Mouse (Mus musculus) limb, embryonic 15.5 days (tissue): ENCODE results near the gene Ccnd1. TPM values are rescaled to one million over a fixed set of nuclear protein-coding genes. Genes with fewer than 3 reads are reported as not detected.

Experiments used
- ATAC-seq: fragments of 200-750 bp; cut with Nextera tagmentation; 2 replicates; pipeline ENCODE4 v1.8.0; 2017; ENCODE audit warnings: low read depth, moderate TSS enrichment; ENCODE audit not compliant: insufficient number of reproducible peaks, low FRiP score, low TSS enrichment
- H3K27ac ChIP-seq: fragments of 300-500 bp; sonication (generic); 2 replicates; pipeline ENCODE4 v1.5.1; 2015; ENCODE audit warnings: moderate library complexity, mild to moderate bottlenecking, inconsistent platforms
- H3K27me3 ChIP-seq: fragments of 300-500 bp; sonication (generic); 2 replicates; pipeline ENCODE4 v1.6.1; 2015; ENCODE audit warnings: inconsistent platforms
- H3K36me3 ChIP-seq: fragments of 300-500 bp; sonication (generic); 2 replicates; pipeline ENCODE4 v1.6.1; 2015; ENCODE audit warnings: inconsistent platforms
- H3K4me1 ChIP-seq: fragments of 300-500 bp; sonication (generic); 2 replicates; pipeline ENCODE4 v1.6.1; 2015; ENCODE audit warnings: inconsistent platforms
- H3K4me2 ChIP-seq: fragments of 300-500 bp; sonication (generic); 2 replicates; pipeline ENCODE4 v1.6.1; 2015; ENCODE audit warnings: mild to moderate bottlenecking, inconsistent platforms
- H3K4me3 ChIP-seq: fragments of 300-500 bp; sonication (generic); 2 replicates; pipeline ENCODE4 v1.5.1; 2015; ENCODE audit warnings: mild to moderate bottlenecking, inconsistent platforms
- H3K9ac ChIP-seq: fragments of 300-500 bp; sonication (generic); 2 replicates; pipeline ENCODE4 v1.6.1; 2015; ENCODE audit warnings: inconsistent platforms
- H3K9me3 ChIP-seq: fragments of 300-500 bp; sonication (generic); 2 replicates; pipeline ENCODE4 v1.6.1; 2016; ENCODE audit warnings: inconsistent platforms
- WGBS: fragments of 180-500 bp; shearing (Covaris S2); methylation state at CpG from one replicate; pipeline ENCODE4 v1.1.7; 2015; 5-methylcytosine and 5-hydroxymethylcytosine counted together
- polyA plus RNA-seq: library from polyadenylated mRNA; unstranded; fragments of >200 nt; fragmentation: Nextera tagmentation; extraction: Ambion mirVana; gene quantifications from 2 replicates; pipeline ENCODE4 v1.2.1, GENCODE M21; 2015

Ccnd1 gene
- polyA plus RNA-seq, 1 experiment from 2014 or later: 129 TPM

DNA sequence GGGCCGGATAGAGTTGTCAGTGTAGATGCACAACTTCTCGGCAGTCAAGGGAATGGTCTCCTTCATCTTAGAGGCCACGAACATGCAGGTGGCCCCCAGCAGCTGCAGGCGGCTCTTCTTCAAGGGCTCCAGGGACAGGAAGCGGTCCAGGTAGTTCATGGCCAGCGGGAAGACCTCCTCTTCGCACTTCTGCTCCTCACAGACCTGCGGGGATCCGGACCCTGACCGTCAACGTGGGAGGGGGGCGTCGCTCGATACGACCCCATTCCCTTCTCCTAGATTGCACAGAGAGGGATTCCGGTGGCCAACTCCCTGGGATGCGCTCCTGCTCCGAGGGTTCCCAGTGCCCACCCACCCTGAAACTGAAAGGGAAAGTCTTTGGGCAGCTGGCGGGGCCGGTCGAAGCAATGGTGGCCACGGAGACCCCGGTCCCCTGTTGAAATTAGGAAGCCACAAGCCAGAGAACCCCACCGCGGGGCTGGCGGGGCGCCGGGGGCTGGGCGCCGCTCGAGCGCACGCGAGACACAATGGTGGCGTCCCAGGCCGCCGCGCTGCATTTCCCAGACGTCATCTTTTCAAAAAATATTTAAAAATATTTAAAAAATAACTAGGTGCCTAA, 1.7 kb downstream of the Ccnd1 start:
- peak overlapping the region; percentile 71 for H3K9ac ChIP-seq
- 0 out of 2 replicates have a peak, but pooled peaks cover 6% of the 10 kb centered on the region for H3K27me3 ChIP-seq
- H3K27ac ChIP-seq: peak overlapping the region; percentile 92
- H3K4me1 ChIP-seq: peaks cover 63% of the 10 kb centered on the region
- peak overlapping the region; percentile 57 for H3K4me3 ChIP-seq
- no peak for ATAC-seq
- WGBS: under 1% methylated on average over 39 of the region's 39 CpGs
- peaks cover 42% of the 10 kb centered on the region for H3K36me3 ChIP-seq
- H3K4me2 ChIP-seq: peak overlapping the region; percentile 97
- H3K9me3 ChIP-seq: no peaks in the 10 kb centered on the region

DNA sequence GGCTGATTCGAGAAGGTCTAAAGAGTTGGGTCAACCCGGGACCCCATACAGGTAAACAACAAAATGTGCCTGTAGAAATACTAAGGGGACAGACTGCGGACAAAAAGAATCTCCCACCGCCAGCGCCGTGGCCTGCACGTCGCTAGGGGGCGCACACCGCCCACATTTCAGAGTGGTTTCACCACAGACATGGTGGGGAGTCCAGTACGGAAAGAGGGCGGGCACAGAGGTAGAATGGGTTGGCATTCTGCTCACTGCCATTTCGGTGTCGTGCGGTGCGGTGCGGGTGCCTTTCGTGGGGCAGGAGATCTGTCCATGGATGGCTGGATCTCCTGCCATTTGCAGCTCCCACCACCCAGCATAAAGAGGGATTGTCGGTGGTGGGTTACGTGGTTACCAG, 2.2 kb downstream of the Ccnd1 start:
- Histone ChIP-seq H3K36me3 (peaks cover 46% of the 10 kb centered on the region), H3K9ac (peak overlapping the region; percentile 71), H3K4me3 (peak overlapping the region; percentile 57), H3K4me1 (peaks cover 59% of the 10 kb centered on the region), H3K4me2 (peak overlapping the region; percentile 97), H3K9me3 (no peaks in the 10 kb centered on the region), H3K27ac (peak overlapping the region; percentile 92), H3K27me3 (0 out of 2 replicates have a peak, but pooled peaks cover under 1% of the 10 kb centered on the region)
- WGBS: 2% methylated on average over 20 of the region's 20 CpGs
- ATAC-seq: peak; percentile 47

DNA sequence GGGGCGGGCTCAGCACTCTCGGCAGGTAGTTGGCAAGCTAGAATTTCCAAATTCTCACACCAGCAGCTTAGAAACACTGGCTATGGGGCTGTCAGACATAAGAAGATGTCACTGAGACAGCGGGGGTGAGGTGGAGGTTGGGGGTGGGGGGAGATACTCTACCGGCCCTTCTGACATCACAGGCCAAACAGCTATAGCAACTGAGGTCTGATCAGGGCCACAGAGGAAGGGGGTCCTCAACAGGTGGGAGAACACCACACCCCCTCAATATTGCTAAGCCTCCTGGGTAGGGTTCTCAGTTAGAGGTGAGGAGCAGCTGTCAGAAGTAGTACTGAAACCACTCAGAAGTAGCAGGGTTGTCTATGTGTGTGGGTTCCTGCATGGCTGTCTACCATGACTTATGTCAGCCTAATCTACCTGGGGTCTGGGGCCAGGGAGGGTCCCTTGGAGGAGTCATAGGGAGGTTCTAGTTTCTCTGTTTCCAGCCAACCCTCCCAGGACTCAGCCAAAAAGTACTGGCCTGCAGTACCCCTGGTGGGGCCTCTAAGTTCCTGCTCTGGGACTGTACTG, 3.3 kb downstream of the Ccnd1 start:
- H3K9me3 ChIP-seq: no peaks in the 10 kb centered on the region
- no peak overlapping the region for H3K27ac ChIP-seq
- no peak for ATAC-seq
- H3K4me3 ChIP-seq: no peak overlapping the region
- WGBS: 82% methylated on average over 4 of the region's 4 CpGs
- H3K36me3 ChIP-seq: peaks cover 55% of the 10 kb centered on the region
- no peaks in the 10 kb centered on the region for H3K27me3 ChIP-seq
- H3K4me1 ChIP-seq: peaks cover 51% of the 10 kb centered on the region
- H3K4me2 ChIP-seq: 0 out of 2 replicates have a peak overlapping the region, but pooled peaks have one; percentile 97
- no peak overlapping the region for H3K9ac ChIP-seq

DNA sequence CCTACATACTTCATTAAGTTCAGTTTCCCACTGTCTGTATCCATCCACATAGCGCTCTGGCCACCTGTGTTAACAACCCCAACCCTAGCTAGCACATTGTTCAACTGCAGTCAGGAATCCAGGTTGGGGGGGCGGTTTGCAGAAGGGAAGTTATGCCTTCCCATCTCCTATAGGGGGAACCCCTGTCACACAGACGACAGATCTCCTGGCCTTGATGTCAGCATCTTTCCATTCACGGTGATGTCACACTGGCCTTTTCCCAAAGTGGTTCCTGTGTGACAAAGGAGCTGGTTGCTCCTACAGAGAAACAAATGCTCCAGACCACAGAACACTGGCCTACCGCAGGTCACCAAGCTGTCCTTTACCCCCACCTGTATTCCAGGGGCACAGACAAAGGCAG, 4.2 kb downstream of the Ccnd1 start:
- H3K9ac ChIP-seq: no peak overlapping the region
- no peaks in the 10 kb centered on the region for H3K9me3 ChIP-seq
- H3K4me3 ChIP-seq: no peak overlapping the region
- H3K4me1 ChIP-seq: peaks cover 46% of the 10 kb centered on the region
- WGBS: 58% methylated on average over 5 of the region's 5 CpGs
- no peak overlapping the region for H3K27ac ChIP-seq
- ATAC-seq: no peak
- no peak overlapping the region for H3K4me2 ChIP-seq
- peaks cover 58% of the 10 kb centered on the region for H3K36me3 ChIP-seq
- no peaks in the 10 kb centered on the region for H3K27me3 ChIP-seq

DNA sequence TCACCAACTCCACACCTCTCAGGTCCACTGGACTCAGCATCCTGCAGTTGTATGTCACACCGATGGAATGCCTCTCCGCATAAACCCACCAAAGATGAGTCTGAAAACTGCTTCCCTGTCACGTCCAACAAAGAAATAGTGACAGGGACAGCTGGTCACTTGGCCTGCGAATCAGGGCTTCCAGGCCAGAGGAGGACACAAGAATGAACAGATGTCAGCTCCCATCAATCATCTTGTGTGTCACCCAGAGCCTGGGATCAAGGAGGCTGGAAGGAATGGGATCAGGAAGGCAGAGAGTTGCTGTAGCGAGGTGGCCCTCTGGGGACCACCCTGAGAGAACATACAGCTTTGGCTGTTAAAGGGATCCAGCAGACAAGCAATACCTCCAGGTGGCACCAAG, 4.8 kb downstream of the Ccnd1 start:
- 67% methylated on average over 5 of the region's 5 CpGs for WGBS
- no peaks in the 10 kb centered on the region for H3K9me3 ChIP-seq
- H3K36me3 ChIP-seq: peaks cover 63% of the 10 kb centered on the region
- H3K9ac ChIP-seq: no peak overlapping the region
- no peak for ATAC-seq
- H3K4me2 ChIP-seq: no peak overlapping the region
- H3K27ac ChIP-seq: no peak overlapping the region
- no peaks in the 10 kb centered on the region for H3K27me3 ChIP-seq
- H3K4me3 ChIP-seq: no peak overlapping the region
- H3K4me1 ChIP-seq: peaks cover 39% of the 10 kb centered on the region

DNA sequence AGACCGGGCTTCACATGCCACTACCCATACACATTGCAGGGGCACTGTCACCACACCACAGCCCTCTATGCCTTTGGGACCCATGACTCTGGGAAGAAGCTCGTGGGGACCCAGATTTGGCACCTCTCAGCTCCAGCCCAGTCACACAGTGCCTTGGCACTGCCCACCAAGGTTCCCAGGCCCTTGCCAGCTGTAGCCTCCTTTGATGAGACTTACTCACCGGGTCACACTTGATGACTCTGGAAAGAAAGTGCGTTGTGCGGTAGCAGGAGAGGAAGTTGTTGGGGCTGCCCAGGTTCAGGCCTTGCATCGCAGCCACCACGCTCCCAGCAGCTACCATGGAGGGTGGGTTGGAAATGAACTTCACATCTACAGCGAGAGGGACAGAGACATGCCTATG, 5.9 kb downstream of the Ccnd1 start:
- ATAC-seq: no peak
- no peaks in the 10 kb centered on the region for H3K27me3 ChIP-seq
- no peaks in the 10 kb centered on the region for H3K9me3 ChIP-seq
- H3K27ac ChIP-seq: no peak overlapping the region
- 87% methylated on average over 8 of the region's 8 CpGs for WGBS
- H3K4me1 ChIP-seq: peaks cover 33% of the 10 kb centered on the region
- H3K9ac ChIP-seq: no peak overlapping the region
- no peak overlapping the region for H3K4me2 ChIP-seq
- H3K4me3 ChIP-seq: no peak overlapping the region
- H3K36me3 ChIP-seq: peaks cover 71% of the 10 kb centered on the region

DNA sequence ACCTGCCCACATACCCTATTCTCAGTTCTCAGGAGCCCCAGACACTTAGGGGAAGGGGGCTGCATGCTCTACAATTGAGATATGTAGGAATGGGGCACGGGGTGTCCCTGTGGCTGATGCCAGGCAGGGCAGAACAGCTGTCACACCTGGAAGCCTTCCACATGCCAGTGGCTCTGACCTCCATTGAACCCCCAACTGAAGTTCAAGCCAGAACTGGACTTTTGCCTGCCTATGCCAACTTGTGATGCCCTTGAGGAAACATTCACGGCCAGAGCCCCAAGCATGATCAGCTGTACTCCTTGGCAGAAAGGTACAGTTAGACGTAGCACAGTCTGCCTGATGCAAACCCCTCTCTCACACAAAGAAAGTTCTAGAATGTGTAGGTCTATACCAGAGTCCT, 6.4 kb downstream of the Ccnd1 start:
- H3K27ac ChIP-seq: no peak overlapping the region
- no peak for ATAC-seq
- WGBS: 80% methylated on average over 3 of the region's 3 CpGs

DNA sequence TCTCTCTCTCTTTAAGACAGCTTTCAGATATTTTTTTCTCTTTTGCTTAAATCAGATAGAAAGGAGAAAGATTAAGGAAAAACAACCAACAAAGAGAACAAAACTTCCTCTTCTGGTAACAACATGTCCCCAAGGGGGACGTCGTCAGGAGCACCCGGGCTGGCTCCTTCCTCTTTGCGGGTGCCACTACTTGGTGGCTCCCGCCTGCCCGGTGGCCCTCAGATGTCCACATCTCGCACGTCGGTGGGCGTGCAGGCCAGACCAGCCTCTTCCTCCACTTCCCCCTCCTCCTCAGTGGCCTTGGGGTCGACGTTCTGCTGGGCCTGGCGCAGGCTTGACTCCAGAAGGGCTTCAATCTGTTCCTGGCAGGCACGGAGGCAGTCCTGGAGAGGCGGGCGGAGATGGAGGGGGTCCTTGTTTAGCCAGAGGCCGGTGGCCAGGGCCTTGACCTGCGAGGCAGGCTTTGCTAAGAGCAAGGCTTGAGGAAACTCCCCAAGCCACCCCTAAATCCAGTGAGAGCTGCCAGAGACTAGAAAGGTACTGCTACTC, 7.3 kb downstream of the Ccnd1 start:
- Histone ChIP-seq H3K9me3 (no peaks in the 10 kb centered on the region), H3K4me1 (peaks cover 25% of the 10 kb centered on the region), H3K27me3 (no peaks in the 10 kb centered on the region), H3K4me3 (no peak overlapping the region), H3K27ac (no peak overlapping the region), H3K4me2 (no peak overlapping the region), H3K36me3 (peaks cover 75% of the 10 kb centered on the region), H3K9ac (no peak overlapping the region)
- 67% methylated on average over 18 of the region's 18 CpGs for WGBS
- ATAC-seq: no peak

More for the DNA sequence above, 6.4 kb downstream of the Ccnd1 start:
- Histone ChIP-seq H3K36me3 (peaks cover 74% of the 10 kb centered on the region), H3K9me3 (no peaks in the 10 kb centered on the region), H3K4me2 (no peak overlapping the region), H3K9ac (no peak overlapping the region), H3K4me3 (no peak overlapping the region), H3K27me3 (no peaks in the 10 kb centered on the region), H3K4me1 (peaks cover 30% of the 10 kb centered on the region)

DNA sequence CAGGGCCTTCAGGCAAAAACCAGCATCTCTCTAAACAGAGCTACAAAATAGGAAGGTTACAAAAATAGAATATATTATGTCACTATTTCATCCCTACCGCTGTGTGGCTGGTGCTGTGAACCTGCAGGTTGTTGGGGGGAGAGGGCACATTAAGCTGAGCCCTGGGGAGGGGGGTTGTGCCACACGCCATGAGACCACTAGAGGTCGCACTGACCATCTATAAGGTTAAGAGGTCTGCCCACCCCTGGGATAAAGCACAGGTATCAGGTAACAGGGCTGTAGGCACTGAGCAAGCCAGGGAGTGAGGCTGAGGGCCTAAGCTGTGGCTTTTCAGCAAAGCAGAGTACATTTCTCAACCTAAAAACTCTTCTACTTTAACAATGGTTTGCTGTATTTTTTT, 7.9 kb downstream of the Ccnd1 start:
- ATAC-seq: no peak
- Histone ChIP-seq H3K27ac (no peak overlapping the region), H3K4me1 (peaks cover 19% of the 10 kb centered on the region), H3K36me3 (peaks cover 72% of the 10 kb centered on the region), H3K9ac (no peak overlapping the region), H3K4me3 (no peak overlapping the region), H3K9me3 (no peaks in the 10 kb centered on the region), H3K27me3 (no peaks in the 10 kb centered on the region), H3K4me2 (no peak overlapping the region)
- 28% methylated on average over 3 of the region's 3 CpGs for WGBS

DNA sequence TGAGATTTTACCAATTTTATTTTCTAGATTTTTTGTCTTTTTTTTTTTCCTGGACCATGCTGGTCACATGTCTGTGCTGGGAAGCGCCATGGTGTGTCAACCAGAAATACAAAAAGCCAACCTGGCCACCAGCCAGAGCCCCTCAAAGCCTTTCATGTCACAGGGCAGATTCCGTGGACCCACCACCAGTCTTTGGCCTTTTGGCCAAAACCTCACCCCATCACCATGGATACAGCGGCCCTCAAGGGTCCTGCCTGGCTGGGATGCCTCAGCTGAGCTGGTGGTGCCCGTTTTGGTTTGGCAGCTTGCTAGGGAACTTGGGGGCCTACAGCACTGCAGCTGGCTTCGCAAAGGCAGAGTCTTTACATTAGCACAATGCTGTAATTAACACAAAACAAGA, 9.8 kb downstream of the Ccnd1 start:
- H3K36me3 ChIP-seq: peaks cover 58% of the 10 kb centered on the region
- 0 out of 2 replicates have a peak, but pooled peaks cover 3% of the 10 kb centered on the region for H3K4me1 ChIP-seq
- H3K4me3 ChIP-seq: no peak overlapping the region
- no peaks in the 10 kb centered on the region for H3K9me3 ChIP-seq
- H3K27ac ChIP-seq: no peak overlapping the region
- no peak overlapping the region for H3K4me2 ChIP-seq
- no peak overlapping the region for H3K9ac ChIP-seq
- WGBS: 53% methylated on average over 5 of the region's 5 CpGs
- no peak for ATAC-seq
- H3K27me3 ChIP-seq: no peaks in the 10 kb centered on the region

DNA sequence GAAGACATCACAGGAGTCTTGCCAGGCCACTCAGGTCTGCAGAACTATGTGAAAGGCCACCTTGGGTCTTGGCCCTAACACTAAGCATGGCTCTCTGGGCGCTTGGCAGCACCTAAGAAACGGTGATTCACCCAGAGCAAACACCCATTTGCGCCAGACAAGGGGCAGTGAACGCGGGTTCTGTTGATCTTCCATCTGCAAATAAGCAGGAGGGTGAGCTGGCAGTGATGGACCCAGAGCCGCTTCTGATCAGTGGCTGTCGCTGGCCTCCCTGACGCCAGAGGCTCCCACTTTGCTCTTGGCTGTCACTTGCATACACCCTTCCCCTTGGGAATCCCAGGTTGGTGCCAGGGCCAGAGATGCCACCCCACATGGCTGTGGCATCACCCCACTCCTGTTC, 10.2 kb downstream of the Ccnd1 start:
- no peak overlapping the region for H3K4me3 ChIP-seq
- H3K9me3 ChIP-seq: no peaks in the 10 kb centered on the region
- H3K27me3 ChIP-seq: no peaks in the 10 kb centered on the region
- no peak overlapping the region for H3K9ac ChIP-seq
- WGBS: 82% methylated on average over 8 of the region's 8 CpGs
- H3K27ac ChIP-seq: no peak overlapping the region
- no peak overlapping the region for H3K4me2 ChIP-seq
- peaks cover 55% of the 10 kb centered on the region for H3K36me3 ChIP-seq
- no peak for ATAC-seq
- 0 out of 2 replicates have a peak, but pooled peaks cover 3% of the 10 kb centered on the region for H3K4me1 ChIP-seq

DNA sequence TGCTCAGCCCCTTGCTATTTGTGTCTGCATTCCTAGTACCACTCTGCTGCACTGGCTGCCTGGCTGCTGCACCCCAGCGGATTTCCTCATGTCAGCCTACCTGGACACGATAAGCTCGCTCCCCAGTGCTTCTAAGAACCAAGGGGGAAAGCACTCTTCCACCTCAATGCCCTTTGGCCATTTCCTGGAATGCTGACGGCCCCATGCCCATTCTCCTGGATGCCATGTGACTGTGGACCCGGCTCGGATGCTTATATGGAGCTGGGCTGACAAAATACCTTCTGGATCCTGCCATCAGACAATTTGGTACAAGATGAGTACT, 10.9 kb downstream of the Ccnd1 start:
- Histone ChIP-seq H3K4me1 (0 out of 2 replicates have a peak, but pooled peaks cover 3% of the 10 kb centered on the region), H3K9ac (no peak overlapping the region), H3K36me3 (peaks cover 52% of the 10 kb centered on the region), H3K4me2 (no peak overlapping the region), H3K9me3 (no peaks in the 10 kb centered on the region), H3K27me3 (no peaks in the 10 kb centered on the region), H3K27ac (no peak overlapping the region), H3K4me3 (no peak overlapping the region)
- no peak for ATAC-seq
- WGBS: 79% methylated on average over 6 of the region's 6 CpGs
